Mouse (Mus musculus): ENCODE results near the gene Rnf146.
"Not testable (repeated sequence)": the region's sequence is repeated elsewhere in the genome, so short reads cannot be mapped to it uniquely, and the experiment has no call there.

Rnf146 gene

DNA sequence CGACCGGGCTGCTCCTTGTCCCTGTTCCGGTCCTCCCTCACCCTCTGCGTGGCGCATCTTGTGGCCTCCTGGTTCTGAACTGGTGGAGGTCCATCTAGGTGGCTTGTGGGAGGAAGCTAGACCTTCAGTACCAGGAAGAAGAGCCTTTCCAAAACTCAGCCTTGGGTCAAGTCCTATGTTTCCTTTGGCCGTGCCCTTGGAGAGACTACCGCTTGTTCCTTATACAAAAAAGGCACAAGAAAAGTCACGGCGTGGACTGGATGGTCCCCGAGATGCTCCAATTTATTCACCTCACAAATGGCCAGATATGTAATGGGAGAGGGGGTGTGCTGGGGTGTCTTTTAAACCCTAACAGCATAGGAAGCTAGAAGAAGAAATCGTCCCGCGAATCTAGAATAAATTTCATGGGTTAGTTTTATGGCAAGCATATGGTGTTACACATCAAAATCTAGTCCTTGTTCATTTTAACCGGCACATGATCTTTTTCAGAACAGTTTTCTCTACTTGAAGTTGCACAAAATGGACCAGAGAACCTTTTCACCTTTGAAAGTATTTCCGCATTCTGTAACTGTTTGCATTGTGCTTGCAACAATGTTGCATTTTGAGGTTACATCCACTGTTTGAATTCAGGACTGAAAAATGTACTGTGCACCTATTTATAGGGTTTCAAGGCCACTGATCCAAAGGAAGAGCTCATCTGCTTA, at the start of gene Rnf146:
Gene Rnf146, minus strand, starts transcription at position 246 of the 704 bp plus-strand sequence.
- DNase-seq (ENCODE audit: low read depth in 2 of 2, low spot score in 2 of 2): no peak

- DNase-seq (ENCODE audit: low read depth in 2 of 2, low spot score in 2 of 2): no peak
Measured at GRCm38 (mm10) chr10:29402656-29403268, 40.5 kb upstream of the Rnf146 start.

DNA sequence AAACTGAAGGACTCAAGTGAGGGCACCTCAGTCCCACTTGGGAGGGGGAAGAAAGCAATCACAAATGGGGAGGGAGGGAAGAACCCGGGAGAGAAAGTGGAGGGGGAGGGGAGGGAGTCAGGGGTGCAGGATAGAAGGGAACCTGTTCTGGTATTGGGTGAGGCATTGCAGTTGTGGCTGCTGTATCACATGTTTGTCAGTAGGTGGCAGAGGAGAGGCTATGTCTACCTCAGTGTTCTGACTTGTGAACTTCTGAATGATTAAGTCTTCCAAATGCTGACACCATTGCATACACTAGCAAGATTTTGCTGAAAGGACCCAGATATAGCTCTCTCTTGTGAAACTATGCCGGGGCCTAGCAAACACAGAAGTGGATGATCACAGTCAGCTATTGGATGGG, 32.6 kb upstream of the Rnf146 start:
- DNase-seq (ENCODE audit: low read depth in 2 of 2, low spot score in 2 of 2): not testable (repeated sequence)

GRCm38 (mm10) chr10:29381558-29381957, 19.3 kb upstream of the Rnf146 start:
- DNase-seq (ENCODE audit: low read depth in 2 of 2, low spot score in 2 of 2): no peak

DNA sequence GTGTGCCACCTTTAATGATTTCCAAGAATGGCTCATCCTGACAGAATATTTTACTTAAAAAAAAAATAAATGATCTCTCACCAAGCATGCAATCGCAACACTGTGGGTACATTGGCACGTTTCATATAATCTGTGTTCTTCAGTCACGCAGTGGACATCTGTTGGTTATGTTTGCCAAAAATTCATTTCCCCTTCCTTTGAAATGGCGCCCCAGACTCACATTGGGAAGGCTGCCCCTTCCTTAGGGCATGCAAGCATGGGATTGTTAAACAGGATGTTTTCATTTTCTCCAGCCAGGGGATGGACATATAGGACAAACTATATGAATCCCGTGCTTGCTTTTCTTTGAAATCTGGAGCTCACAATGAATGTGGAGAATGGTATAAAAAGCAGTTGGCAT, 11.8 kb upstream of the Rnf146 start:
- DNase-seq (ENCODE audit: low read depth in 2 of 2, low spot score in 2 of 2): no peak

DNA sequence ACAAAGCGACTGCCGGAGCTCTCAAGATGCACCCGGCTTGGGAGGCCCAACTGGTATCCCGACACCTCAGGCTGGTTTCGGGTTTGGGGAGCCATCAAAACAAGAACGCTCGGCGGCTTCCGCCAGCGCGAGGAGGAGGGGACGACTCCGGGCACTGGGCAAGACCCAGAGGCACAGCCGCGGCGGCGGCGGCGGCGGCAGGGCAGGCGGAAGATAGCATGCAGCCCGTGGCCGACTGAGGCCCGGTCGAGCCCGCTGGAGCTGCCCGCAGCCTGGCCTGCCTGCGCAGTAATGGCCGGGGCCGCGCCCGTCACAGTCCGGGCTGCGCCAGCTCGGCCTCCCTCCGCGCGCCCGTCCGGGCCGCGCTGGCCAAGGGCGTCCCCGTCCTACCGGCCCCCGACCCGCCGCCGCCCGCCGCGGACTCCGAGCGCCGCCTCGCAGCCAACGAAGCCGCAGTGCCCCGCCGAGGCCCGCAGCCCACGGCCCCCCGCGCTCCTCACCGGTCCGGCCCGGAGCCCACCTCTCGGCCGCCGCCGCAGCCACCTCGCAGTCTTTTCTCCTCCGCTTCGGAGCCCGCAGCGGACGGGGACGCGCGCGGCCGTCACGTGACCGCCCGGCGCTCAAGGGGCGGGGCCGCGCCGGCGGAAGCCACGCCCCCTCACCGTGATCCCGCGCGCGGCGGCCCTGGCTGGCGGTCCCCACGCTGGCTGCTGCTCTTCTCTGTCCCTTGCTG, 612 bp downstream of the Rnf146 start:
- DNase-seq (ENCODE audit: low read depth in 2 of 2, low spot score in 2 of 2): peak; percentile 74 to 77

GRCm38 (mm10) chr10:29361095-29361463, 1.2 kb downstream of the Rnf146 start:
- no peak for DNase-seq (ENCODE audit: low read depth in 2 of 2, low spot score in 2 of 2)

- DNase-seq (ENCODE audit: low read depth in 2 of 2, low spot score in 2 of 2): no peak
Measured at GRCm38 (mm10) chr10:29354183-29354582, 8.1 kb downstream of the Rnf146 start.

GRCm38 (mm10) chr10:29352575-29352974, 9.7 kb downstream of the Rnf146 start:
- DNase-seq (ENCODE audit: low read depth in 2 of 2, low spot score in 2 of 2): no peak

DNA sequence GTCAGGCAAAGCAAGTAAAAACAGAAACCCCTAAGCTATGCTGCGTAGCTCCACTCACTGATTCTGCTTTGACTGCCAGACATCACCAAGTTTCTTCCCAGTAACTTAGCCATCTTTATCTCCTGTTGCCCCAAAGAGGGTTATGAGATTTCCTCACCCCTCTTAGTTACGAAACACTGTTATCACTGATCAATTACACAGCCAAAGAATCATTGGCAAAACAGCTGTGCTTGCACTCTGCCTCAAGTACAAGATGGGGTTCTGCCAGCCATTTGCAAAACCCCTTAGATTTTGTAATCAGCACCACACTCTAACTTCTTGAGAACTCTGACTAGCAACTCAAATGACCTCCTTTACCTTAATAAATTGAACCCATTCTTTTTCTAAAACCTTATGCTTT, 10.8 kb downstream of the Rnf146 start:
- no peak for DNase-seq (ENCODE audit: low read depth in 2 of 2, low spot score in 2 of 2)

- DNase-seq (ENCODE audit: low read depth in 2 of 2, low spot score in 2 of 2): no peak
Measured at GRCm38 (mm10) chr10:29346638-29347037, 15.6 kb downstream of the Rnf146 start.

- DNase-seq (ENCODE audit: low read depth in 2 of 2, low spot score in 2 of 2): no peak
Measured at GRCm38 (mm10) chr10:29344232-29344631, 18.0 kb downstream of the Rnf146 start.

DNA sequence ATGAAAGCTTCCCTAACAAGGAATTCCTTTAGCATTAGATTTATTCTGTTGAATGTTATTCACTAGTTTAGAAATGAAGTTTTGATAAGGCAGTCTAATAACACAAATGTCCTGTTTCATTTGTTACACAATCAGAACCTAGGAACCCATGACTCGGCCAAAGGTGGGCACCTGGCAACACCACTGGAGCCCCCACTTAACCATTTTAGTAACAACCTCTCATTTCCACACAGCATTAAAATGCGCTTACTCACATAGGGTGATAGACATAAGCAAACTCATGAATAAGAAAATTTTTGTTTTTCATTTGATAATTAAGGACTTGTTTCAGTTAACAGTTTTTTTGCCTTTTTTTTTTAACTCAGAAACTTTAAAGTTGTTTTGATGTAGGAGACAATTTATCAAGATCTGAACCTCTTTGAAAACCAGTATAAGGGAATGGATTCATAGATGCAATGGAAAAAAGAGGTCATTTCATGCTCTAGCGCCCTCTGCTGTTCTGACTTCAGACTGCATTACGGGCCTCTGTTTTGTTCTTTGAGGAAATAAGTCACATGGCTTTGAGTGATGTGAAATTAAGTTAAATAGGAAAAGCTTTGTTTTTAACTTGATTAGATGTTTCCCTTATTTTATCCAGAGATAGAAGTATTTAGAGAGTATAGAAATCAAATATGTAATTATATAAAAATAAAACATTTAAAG, 23.7 kb downstream of the Rnf146 start:
- peak; percentile 37 to 72 for DNase-seq (ENCODE audit: low read depth in 2 of 2, low spot score in 2 of 2)

DNA sequence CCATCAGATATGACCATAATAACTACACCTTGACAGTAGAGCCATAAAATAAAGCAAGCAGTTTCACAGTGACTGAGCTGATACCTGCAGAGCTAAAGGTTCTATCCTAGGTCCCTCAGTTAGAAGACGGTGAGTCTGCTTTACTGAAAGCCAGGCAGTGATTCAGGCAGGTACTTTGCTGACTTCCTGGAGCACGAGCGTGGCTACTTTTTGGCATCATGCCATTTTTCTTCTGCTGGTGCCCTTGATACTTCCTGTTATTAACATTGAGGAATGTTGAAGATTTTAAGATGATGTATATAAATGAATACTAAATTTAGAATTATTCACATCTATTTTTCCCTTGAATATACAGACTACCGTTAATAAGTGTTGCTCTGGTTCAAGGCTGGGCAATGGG, 28.4 kb downstream of the Rnf146 start:
- no peak for DNase-seq (ENCODE audit: low read depth in 2 of 2, low spot score in 2 of 2)

GRCm38 (mm10) chr10:29324817-29325216, 37.4 kb downstream of the Rnf146 start:
- no peak for DNase-seq (ENCODE audit: low read depth in 2 of 2, low spot score in 2 of 2)

DNA sequence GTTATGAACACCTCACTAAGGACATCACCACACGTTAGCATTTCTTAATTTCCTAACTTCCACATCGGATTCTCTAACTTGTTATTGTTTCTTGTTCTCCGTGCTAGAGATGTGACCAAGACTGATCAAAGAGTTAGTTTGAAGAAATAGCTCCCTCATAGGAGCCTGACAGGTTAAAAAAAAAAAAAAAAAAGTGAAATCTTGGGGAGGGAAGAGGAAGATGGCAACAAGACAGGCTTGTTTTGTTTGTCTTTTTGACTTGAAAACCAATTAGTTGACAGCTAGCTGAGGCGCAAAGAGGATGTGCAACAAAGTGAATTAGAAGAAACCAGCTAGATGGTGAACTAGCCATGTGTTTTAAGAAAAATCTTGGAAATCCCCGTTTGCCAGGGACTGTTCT, 48.3 kb downstream of the Rnf146 start:
- no peak for DNase-seq (ENCODE audit: low read depth in 2 of 2, low spot score in 2 of 2)

- peak; percentile 72 to 77 for DNase-seq (ENCODE audit: low read depth in 2 of 2, low spot score in 2 of 2)
Measured at GRCm38 (mm10) chr10:29313064-29313638, 49.1 kb downstream of the Rnf146 start, which contains the start of gene Echdc1. Gene Echdc1, plus strand, starts transcription at chr10:29313166.

DNA sequence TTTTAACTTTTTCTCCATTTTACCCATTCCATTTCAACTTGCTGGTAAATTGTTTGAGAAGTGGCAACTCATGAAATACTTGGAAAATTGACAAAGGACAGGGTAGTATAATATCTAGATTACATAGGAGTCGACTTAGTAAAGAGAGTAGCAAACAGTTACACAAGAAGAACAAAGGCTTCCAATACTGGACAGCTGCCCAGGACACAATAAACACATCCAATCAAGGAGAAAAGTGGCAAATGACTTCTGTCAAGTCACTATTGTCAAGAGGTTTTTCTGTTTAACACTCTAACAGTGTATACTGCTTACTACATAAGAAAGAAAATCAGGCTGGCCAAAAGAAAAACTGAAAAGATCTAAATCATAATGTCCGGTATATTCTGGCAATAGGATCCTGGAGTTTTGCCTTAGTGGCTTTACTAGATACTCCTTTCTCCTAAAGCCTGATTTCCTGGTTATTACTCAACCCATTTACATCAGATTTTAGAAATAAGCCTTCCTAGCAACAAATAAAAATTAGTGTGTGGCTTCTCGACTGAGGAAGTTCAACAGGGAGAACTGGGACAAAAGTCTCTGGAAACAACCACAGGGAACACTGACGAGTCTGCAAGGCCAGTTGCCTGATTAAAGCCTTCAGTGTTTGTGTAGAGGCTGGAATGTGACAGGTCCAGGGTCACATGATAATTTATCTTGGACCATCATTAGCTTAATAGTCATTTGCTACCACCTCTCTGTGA, 50.6 kb downstream of the Rnf146 start:
- DNase-seq (ENCODE audit: low read depth in 2 of 2, low spot score in 2 of 2): no peak

DNA sequence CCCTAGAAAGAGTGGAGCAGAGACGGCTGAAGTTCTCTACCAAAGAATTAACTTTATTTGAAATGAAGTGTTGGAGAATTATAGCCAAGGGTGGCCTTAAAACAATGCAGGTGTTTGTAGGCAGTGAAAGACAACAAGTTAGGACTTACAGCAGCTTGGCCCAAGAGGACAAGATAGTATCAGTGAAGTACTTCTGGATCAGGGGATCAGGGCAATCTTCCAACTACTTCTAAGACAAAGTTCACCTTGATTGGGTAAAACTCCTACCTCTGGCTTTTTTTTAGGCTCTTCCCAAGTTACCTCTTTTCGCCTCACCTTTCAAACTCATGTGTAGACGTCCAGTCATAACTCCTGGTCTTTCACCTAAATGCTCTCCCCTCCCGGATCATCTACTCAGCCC, 60.0 kb downstream of the Rnf146 start:
- DNase-seq (ENCODE audit: low read depth in 2 of 2, low spot score in 2 of 2): no peak

Data from CD8-positive naive resting alpha-beta T cell, adult 2 months (primary cell).